Mouse (Mus musculus): ENCODE data around the gene Shld1. TPM values are rescaled to one million over a fixed set of nuclear protein-coding genes. Genes with fewer than 3 reads are reported as not detected.

The Shld1 gene
- polyA plus RNA-seq, 1 experiment from 2014 or later, result 17.1 TPM

DNA sequence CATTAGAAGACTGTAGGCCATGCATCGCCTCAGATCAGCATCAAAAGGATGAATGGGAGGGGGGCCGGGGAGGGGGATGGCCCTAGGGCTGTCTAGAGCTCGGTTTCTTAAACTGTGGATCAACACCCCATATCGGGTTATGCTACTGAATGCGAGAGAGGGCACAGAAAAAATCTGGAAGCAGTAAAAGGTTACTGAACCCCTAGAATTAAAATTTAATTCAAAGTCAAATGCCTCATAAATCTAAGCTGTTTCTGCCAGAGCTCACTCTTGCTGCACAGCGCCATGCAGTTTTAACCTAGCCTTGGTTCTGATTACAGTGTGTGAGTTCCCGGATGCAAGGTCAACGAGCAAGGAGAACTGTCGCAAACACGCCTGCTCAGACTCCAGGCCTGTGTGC is 34.3 kb upstream of the Shld1 start:
- no peak for ATAC-seq (ENCODE audit: insufficient number of reproducible peaks, insufficient read depth, low FRiP score, low read depth)
- Histone ChIP-seq H3K4me1 (ENCODE audit: control insufficient read depth, insufficient read depth, low read length) (no peaks in the 10 kb centered on the region), H3K27ac (ENCODE audit: low read length) (no peak overlapping the region), H3K4me3 (ENCODE audit: low read depth, low read length) (no peak overlapping the region), H3K9me3 (ENCODE audit: control insufficient read depth, low read depth, low read length) (no peaks in the 10 kb centered on the region), H3K4me2 (replicated peaks; ENCODE audit: low read depth, low read length) (no peak overlapping the region), H3K27me3 (ENCODE audit: control insufficient read depth, insufficient read depth, low read length) (no peaks in the 10 kb centered on the region), H3K36me3 (ENCODE audit: control insufficient read depth, insufficient read depth, low read length) (no peaks in the 10 kb centered on the region), H3K9ac (replicated peaks; ENCODE audit: low read depth, low read length) (no peak overlapping the region)
- WGBS, result 52% methylated on average over 10 of the region's 10 CpGs

DNA sequence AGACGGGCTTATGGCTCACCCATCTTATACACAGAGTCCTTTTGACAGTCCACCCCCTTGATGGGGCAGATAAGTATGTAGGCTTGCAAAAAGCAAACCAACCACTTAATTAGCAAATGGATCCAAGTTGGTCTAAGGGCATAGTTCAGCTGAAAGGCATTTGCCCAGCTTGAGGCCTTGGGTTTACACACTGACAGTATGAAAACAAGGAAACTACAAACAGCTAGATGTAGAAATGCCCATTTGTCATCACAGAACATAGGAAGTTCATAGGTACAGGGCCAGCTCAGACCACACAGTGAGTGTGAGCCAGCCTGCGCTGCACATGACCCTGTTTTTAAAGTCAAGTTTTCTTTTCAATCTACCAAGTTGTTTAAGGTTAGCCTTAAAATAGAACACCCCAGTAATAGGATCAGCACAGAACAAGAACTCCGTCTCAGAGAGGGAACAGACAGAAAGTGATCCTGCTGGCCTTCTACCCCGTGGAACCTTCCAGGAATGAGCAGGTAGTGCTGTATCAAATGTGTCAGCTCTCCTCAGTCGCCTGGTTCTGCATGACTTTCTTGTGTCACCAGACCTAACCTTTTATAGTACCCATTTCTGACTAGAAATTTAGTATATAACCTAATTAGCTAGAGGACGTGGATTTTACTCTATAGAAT is 31.8 kb upstream of the Shld1 start:
- WGBS, result 78% methylated on average over 6 of the region's 6 CpGs
- no peak overlapping the region for H3K27ac ChIP-seq (ENCODE audit: low read length)
- no peak for ATAC-seq (ENCODE audit: insufficient number of reproducible peaks, insufficient read depth, low FRiP score, low read depth)
- H3K27me3 ChIP-seq (ENCODE audit: control insufficient read depth, insufficient read depth, low read length), result no peaks in the 10 kb centered on the region
- no peaks in the 10 kb centered on the region for H3K36me3 ChIP-seq (ENCODE audit: control insufficient read depth, insufficient read depth, low read length)
- H3K9me3 ChIP-seq (ENCODE audit: control insufficient read depth, low read depth, low read length), result no peaks in the 10 kb centered on the region
- no peak overlapping the region for H3K9ac ChIP-seq (replicated peaks; ENCODE audit: low read depth, low read length)
- H3K4me2 ChIP-seq (replicated peaks; ENCODE audit: low read depth, low read length), result no peak overlapping the region
- H3K4me1 ChIP-seq (ENCODE audit: control insufficient read depth, insufficient read depth, low read length), result no peaks in the 10 kb centered on the region
- H3K4me3 ChIP-seq (ENCODE audit: low read depth, low read length), result no peak overlapping the region

DNA sequence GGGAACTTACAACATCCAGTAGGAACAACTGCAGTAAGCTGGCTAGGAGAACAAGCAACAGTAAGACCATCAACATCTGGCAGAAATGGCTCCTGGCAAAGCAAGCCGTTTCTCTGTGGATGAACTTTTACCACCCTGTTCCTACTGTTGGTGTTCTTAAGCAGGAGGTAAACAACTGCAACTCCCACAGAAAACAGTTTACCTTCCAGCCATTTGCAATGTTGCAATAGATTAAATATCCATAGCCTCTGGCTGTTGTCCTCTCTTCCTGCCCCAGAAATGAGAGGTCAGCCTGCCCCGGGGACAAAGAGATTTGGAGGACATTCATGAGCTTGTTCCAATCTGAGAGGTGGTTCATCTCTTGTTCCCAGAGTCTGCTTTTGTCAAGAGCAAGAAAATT is 29.5 kb upstream of the Shld1 start:
- Histone ChIP-seq H3K4me1 (ENCODE audit: control insufficient read depth, insufficient read depth, low read length) (no peaks in the 10 kb centered on the region), H3K27me3 (ENCODE audit: control insufficient read depth, insufficient read depth, low read length) (no peaks in the 10 kb centered on the region), H3K9me3 (ENCODE audit: control insufficient read depth, low read depth, low read length) (no peaks in the 10 kb centered on the region), H3K9ac (replicated peaks; ENCODE audit: low read depth, low read length) (no peak overlapping the region), H3K36me3 (ENCODE audit: control insufficient read depth, insufficient read depth, low read length) (no peaks in the 10 kb centered on the region), H3K4me2 (replicated peaks; ENCODE audit: low read depth, low read length) (no peak overlapping the region), H3K4me3 (ENCODE audit: low read depth, low read length) (no peak overlapping the region), H3K27ac (ENCODE audit: low read length) (no peak overlapping the region)
- 82% methylated on average over 2 of the region's 2 CpGs for WGBS
- ATAC-seq (ENCODE audit: insufficient number of reproducible peaks, insufficient read depth, low FRiP score, low read depth), result no peak

DNA sequence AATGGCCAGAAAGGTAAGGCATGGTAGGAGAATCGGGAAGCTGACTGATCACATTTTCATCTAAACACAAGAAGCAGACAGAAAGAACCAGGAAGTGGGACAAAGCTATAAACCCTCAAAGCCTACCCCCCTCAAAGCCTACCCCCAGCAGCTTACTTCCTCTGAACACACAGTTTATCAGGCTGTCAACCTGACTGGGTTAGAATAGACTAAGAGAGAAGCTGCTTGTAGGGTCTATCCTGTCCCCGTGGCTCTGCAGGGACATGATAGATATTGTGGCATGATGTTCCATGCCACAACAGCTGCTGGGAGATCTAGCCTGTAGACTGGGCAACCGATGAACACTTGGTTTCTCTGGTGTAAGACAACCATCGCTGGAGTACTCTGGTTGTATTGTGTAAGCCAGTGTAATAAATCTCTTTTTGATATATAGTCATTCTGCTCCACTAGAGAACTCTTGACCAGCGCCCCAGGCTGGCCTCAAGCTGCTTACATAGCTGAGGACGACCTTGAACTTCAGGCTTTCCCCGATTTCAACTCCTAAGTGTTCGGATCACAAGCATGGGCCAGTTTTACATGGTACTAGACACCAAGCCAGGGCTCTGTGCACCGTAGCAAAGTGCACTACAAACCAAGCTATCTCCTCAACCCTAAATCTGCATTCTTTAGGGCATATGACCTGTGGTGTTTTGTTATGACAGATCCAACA is 28.2 kb upstream of the Shld1 start:
- WGBS, result 74% methylated on average over 9 of the region's 9 CpGs
- no peaks in the 10 kb centered on the region for H3K36me3 ChIP-seq (ENCODE audit: control insufficient read depth, insufficient read depth, low read length)

DNA sequence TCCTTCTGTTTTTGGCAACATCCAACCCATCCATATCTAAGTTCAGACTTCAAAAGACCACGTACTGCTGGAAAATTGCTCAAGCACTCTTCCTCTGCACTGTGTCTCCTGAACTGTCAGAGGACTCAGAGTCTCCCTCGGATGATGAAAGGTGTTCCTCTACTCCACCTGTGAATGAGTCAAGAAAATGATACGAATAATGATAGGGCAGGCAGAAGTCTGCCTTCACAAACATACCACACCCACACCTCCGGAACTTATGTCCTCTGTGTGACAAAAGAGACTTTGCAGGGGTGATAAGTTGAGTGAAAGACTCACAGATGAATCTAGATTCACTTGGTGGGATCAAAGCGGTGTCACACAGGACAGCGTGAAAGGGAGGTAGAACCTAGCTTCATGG is 17.6 kb upstream of the Shld1 start:
- Histone ChIP-seq H3K27ac (ENCODE audit: low read length) (no peak overlapping the region), H3K36me3 (ENCODE audit: control insufficient read depth, insufficient read depth, low read length) (no peaks in the 10 kb centered on the region), H3K27me3 (ENCODE audit: control insufficient read depth, insufficient read depth, low read length) (no peaks in the 10 kb centered on the region), H3K9me3 (ENCODE audit: control insufficient read depth, low read depth, low read length) (no peaks in the 10 kb centered on the region), H3K4me1 (ENCODE audit: control insufficient read depth, insufficient read depth, low read length) (no peaks in the 10 kb centered on the region), H3K9ac (replicated peaks; ENCODE audit: low read depth, low read length) (no peak overlapping the region), H3K4me2 (replicated peaks; ENCODE audit: low read depth, low read length) (no peak overlapping the region), H3K4me3 (ENCODE audit: low read depth, low read length) (no peak overlapping the region)
- WGBS, result 73% methylated on average over 6 of the region's 6 CpGs
- no peak for ATAC-seq (ENCODE audit: insufficient number of reproducible peaks, insufficient read depth, low FRiP score, low read depth)

More for the DNA sequence above, 28.2 kb upstream of the Shld1 start:
- H3K4me2 ChIP-seq (replicated peaks; ENCODE audit: low read depth, low read length), result no peak overlapping the region
- no peaks in the 10 kb centered on the region for H3K9me3 ChIP-seq (ENCODE audit: control insufficient read depth, low read depth, low read length)
- no peak overlapping the region for H3K4me3 ChIP-seq (ENCODE audit: low read depth, low read length)
- H3K27ac ChIP-seq (ENCODE audit: low read length), result no peak overlapping the region
- no peaks in the 10 kb centered on the region for H3K27me3 ChIP-seq (ENCODE audit: control insufficient read depth, insufficient read depth, low read length)
- no peak overlapping the region for H3K9ac ChIP-seq (replicated peaks; ENCODE audit: low read depth, low read length)
- ATAC-seq (ENCODE audit: insufficient number of reproducible peaks, insufficient read depth, low FRiP score, low read depth), result no peak
- no peaks in the 10 kb centered on the region for H3K4me1 ChIP-seq (ENCODE audit: control insufficient read depth, insufficient read depth, low read length)

DNA sequence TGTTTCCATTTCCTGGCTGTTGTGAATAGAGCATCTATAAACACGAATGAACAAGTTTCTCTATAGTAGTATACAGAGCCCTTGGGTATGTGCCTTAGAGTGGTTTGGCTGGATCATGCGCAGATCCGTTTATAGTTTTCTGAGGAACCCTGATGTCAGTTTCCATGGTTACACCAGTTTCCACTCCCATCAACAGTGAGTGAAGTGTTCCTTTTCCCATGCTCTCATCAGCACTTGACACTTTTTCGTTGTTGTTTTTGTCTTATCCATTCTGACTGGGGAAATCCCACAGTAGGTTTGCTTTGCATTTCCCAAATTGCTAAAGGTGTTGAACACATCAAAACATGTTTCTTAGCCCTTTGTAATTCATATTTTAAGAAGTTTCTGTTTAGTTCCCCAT is 16.4 kb upstream of the Shld1 start:
- H3K36me3 ChIP-seq (ENCODE audit: control insufficient read depth, insufficient read depth, low read length), result no peaks in the 10 kb centered on the region
- no peaks in the 10 kb centered on the region for H3K4me1 ChIP-seq (ENCODE audit: control insufficient read depth, insufficient read depth, low read length)
- H3K27me3 ChIP-seq (ENCODE audit: control insufficient read depth, insufficient read depth, low read length), result no peaks in the 10 kb centered on the region
- H3K9ac ChIP-seq (replicated peaks; ENCODE audit: low read depth, low read length), result no peak overlapping the region
- WGBS, result 64% methylated on average over 4 of the region's 4 CpGs
- no peak for ATAC-seq (ENCODE audit: insufficient number of reproducible peaks, insufficient read depth, low FRiP score, low read depth)
- H3K4me2 ChIP-seq (replicated peaks; ENCODE audit: low read depth, low read length), result no peak overlapping the region
- H3K27ac ChIP-seq (ENCODE audit: low read length), result no peak overlapping the region
- H3K4me3 ChIP-seq (ENCODE audit: low read depth, low read length), result no peak overlapping the region
- no peaks in the 10 kb centered on the region for H3K9me3 ChIP-seq (ENCODE audit: control insufficient read depth, low read depth, low read length)

DNA sequence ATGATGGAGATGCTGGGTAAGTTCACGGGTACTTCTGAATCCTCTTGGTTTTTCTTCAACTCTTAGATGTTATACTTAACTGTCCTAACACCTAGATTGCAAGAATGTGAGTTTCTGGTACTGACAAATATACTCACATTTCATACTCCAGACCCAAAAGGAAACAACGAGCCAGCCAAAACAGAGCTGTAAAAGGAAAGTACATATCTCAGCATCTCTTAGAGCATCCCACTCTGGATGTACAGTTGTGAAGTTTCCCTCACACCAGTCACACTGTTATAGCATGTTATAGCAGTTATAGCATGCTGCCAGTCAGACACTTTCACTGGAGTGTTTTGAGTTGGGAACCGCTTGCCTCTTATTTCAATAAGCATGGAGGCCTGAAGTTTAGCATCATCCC is 14.6 kb upstream of the Shld1 start:
- ATAC-seq (ENCODE audit: insufficient number of reproducible peaks, insufficient read depth, low FRiP score, low read depth), result no peak
- Histone ChIP-seq H3K4me2 (replicated peaks; ENCODE audit: low read depth, low read length) (no peak overlapping the region), H3K27ac (ENCODE audit: low read length) (no peak overlapping the region), H3K9me3 (ENCODE audit: control insufficient read depth, low read depth, low read length) (no peaks in the 10 kb centered on the region), H3K27me3 (ENCODE audit: control insufficient read depth, insufficient read depth, low read length) (no peaks in the 10 kb centered on the region), H3K4me3 (ENCODE audit: low read depth, low read length) (no peak overlapping the region), H3K36me3 (ENCODE audit: control insufficient read depth, insufficient read depth, low read length) (no peaks in the 10 kb centered on the region), H3K4me1 (ENCODE audit: control insufficient read depth, insufficient read depth, low read length) (no peaks in the 10 kb centered on the region), H3K9ac (replicated peaks; ENCODE audit: low read depth, low read length) (no peak overlapping the region)
- 92% methylated on average over 3 of the region's 3 CpGs for WGBS

DNA sequence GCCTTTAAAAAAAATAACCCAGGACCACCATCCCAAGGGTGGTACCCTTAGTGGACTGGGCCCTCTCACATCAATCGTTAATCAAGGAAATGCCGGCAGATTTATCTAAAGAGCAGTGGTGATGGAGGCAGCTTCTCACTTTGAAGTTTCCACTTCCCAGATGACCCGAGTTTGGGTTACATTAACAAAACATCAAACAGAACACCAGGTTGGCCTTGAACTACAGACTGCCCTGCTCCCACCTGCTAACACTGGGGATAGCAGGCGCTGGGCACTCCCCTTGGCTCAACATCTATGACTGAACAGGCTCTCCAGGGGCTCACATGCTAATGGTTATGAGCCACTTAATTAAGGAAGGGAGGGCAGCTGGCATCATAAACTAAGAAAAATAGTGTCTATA is 10.6 kb upstream of the Shld1 start:
- WGBS, result 63% methylated on average over 4 of the region's 4 CpGs

DNA sequence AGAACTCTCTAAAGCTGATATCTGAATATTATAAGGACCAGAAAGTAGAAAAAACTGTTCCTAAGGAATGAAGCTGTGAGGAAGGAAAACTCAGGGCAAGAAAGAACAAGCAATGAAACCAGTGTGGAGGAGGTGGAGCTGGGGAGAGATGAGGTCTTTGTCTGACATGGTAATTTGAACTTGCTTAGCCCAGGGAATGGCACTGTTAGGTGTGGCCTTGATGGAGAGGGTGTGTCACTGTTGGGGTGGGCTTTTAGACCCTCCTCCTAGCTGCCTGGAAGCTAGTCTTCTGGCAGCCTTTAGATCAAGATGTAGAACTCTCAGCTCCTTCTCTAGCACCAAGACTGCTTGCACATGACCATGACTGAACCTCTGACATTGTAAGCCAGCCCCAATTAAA is 1.7 kb upstream of the Shld1 start:
- H3K36me3 ChIP-seq (ENCODE audit: control insufficient read depth, insufficient read depth, low read length), result no peaks in the 10 kb centered on the region
- no peaks in the 10 kb centered on the region for H3K27me3 ChIP-seq (ENCODE audit: control insufficient read depth, insufficient read depth, low read length)
- no peak overlapping the region for H3K27ac ChIP-seq (ENCODE audit: low read length)
- ATAC-seq (ENCODE audit: insufficient number of reproducible peaks, insufficient read depth, low FRiP score, low read depth), result no peak
- H3K4me2 ChIP-seq (replicated peaks; ENCODE audit: low read depth, low read length), result no peak overlapping the region
- H3K4me1 ChIP-seq (ENCODE audit: control insufficient read depth, insufficient read depth, low read length), result no peaks in the 10 kb centered on the region
- H3K9ac ChIP-seq (replicated peaks; ENCODE audit: low read depth, low read length), result no peak overlapping the region
- no peak overlapping the region for H3K4me3 ChIP-seq (ENCODE audit: low read depth, low read length)
- no peaks in the 10 kb centered on the region for H3K9me3 ChIP-seq (ENCODE audit: control insufficient read depth, low read depth, low read length)

More for the DNA sequence above, 10.6 kb upstream of the Shld1 start:
- Histone ChIP-seq H3K9ac (replicated peaks; ENCODE audit: low read depth, low read length) (no peak overlapping the region), H3K4me3 (ENCODE audit: low read depth, low read length) (no peak overlapping the region), H3K9me3 (ENCODE audit: control insufficient read depth, low read depth, low read length) (no peaks in the 10 kb centered on the region), H3K36me3 (ENCODE audit: control insufficient read depth, insufficient read depth, low read length) (no peaks in the 10 kb centered on the region), H3K4me2 (replicated peaks; ENCODE audit: low read depth, low read length) (no peak overlapping the region), H3K4me1 (ENCODE audit: control insufficient read depth, insufficient read depth, low read length) (no peaks in the 10 kb centered on the region), H3K27me3 (ENCODE audit: control insufficient read depth, insufficient read depth, low read length) (no peaks in the 10 kb centered on the region), H3K27ac (ENCODE audit: low read length) (no peak overlapping the region)
- ATAC-seq (ENCODE audit: insufficient number of reproducible peaks, insufficient read depth, low FRiP score, low read depth), result no peak
